ENCODE assay signal across 18 mouse cellular contexts in the genomic region with DNA sequence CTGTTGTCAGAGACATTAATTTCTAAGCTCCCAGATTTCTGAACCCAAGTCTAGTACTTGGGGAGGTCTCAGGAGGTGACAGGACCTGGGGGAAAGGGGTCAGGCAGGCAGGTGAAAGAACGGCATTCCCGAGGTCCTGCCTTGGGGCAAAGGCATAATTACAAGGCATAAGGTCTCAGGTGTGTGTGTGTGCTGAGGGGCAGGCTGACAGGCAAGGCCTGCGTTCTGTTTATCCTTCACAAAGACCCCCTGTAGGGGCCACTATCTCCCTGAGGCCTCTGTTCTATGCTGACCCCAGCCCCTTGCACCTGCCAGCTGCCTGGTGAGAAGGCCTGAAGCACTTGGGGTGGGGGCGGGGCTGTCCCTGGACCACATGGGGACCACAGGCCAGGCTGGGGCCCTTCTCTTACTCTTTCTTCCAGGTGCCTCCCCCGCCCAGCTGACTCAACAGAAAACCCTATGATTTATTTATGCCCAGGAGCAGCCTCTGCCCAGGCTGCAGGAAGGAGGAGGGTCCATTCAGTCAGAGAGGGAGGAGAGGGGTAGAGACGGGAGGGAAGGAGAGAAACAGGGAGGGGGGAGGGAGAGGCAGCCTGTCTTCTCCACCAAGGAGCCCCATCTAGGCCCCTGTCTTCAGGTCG. TPM values are rescaled to one million over a fixed set of nuclear protein-coding genes. Genes with fewer than 3 reads are reported as not detected.
DNase-seq lines count a peak whose midpoint lies in the region; ATAC-seq and TF ChIP-seq lines count a peak whose summit lies in the region.
"Had no signal": no experiment of that assay in that cellular context is flagged by ENCODE, and none has a peak within 500 bp of the region (broad histone marks: within the 10 kb centered on the region; RNA-seq: fewer than 3 reads in every experiment).

No protein-coding gene starts in this region.

- peaks cover 32% of the 10 kb centered on the region for H3K4me1 ChIP-seq in kidney, embryonic 16.5 days (ENCODE audit: insufficient read depth, low read length)
- no peaks in the 10 kb centered on the region for H3K4me1 ChIP-seq in ES-Bruce4 (ENCODE audit: control insufficient read depth, insufficient read depth, low read length)
- H3K4me1 ChIP-seq in intestine, embryonic 15.5 days (replicated peaks), result peaks cover 9% of the 10 kb centered on the region
- H3K4me1 ChIP-seq in neural tube, embryonic 12.5 days, result peaks cover 45% of the 10 kb centered on the region

- TF ChIP-seq EP300 in ES-Bruce4 (IDR thresholded peaks at IDR 0.05; ENCODE audit: insufficient read depth, low read depth, low read length), result 0 out of 2 replicates have a peak, but pooled peaks have one; percentile 60

- peak overlapping the region; percentile 56 for H3K27ac ChIP-seq in kidney, embryonic 16.5 days (ENCODE audit: low read length)
- no peak overlapping the region for H3K27ac ChIP-seq in ES-Bruce4 (ENCODE audit: insufficient read depth, low read length)
- H3K27ac ChIP-seq in intestine, embryonic 15.5 days, result no peak overlapping the region
- H3K27ac ChIP-seq in neural tube, embryonic 12.5 days, result no peak overlapping the region
- H3K27ac ChIP-seq: embryonic facial prominence, embryonic 12.5 days; forebrain, embryonic 10.5 days; liver, embryonic 14.5 days had no signal

- H3K9me3 ChIP-seq in kidney, embryonic 16.5 days (ENCODE audit: low read length), result no peaks in the 10 kb centered on the region
- H3K9me3 ChIP-seq in ES-Bruce4 (replicated peaks; ENCODE audit: control insufficient read depth, insufficient read depth, low read length, poor library complexity, severe bottlenecking), result no peaks in the 10 kb centered on the region
- H3K9me3 ChIP-seq in intestine, embryonic 15.5 days, result no peaks in the 10 kb centered on the region
- no peaks in the 10 kb centered on the region for H3K9me3 ChIP-seq in neural tube, embryonic 12.5 days
- H3K9me3 ChIP-seq: embryonic facial prominence, embryonic 12.5 days; forebrain, embryonic 10.5 days had no signal

- TF ChIP-seq POLR2A in ES-Bruce4 (IDR thresholded peaks at IDR 0.05; ENCODE audit: insufficient read depth, low read length), result no peak

- DNase-seq in kidney, adult 11 months, result no peak
- no peak for DNase-seq in cerebellum, adult 11 months
- DNase-seq in thymus, postnatal 10 days (ENCODE audit: low spot score in 2 of 2), result no peak
- DNase-seq: cerebellum, postnatal 10 days; heart, adult 18-20 months; kidney, postnatal 10 days; lung, postnatal 14 days; spleen, adult 18-20 months had no signal

- H3K36me3 ChIP-seq in kidney, embryonic 16.5 days (ENCODE audit: insufficient read depth, low read length), result no peaks in the 10 kb centered on the region
- no peaks in the 10 kb centered on the region for H3K36me3 ChIP-seq in ES-Bruce4 (ENCODE audit: control insufficient read depth, insufficient read depth, low read length, poor library complexity, severe bottlenecking)
- no peaks in the 10 kb centered on the region for H3K36me3 ChIP-seq in intestine, embryonic 15.5 days
- H3K36me3 ChIP-seq in neural tube, embryonic 12.5 days, result no peaks in the 10 kb centered on the region
- H3K36me3 ChIP-seq: embryonic facial prominence, embryonic 12.5 days; forebrain, embryonic 10.5 days had no signal

- no peak overlapping the region for H3K9ac ChIP-seq in kidney, embryonic 16.5 days (replicated peaks; ENCODE audit: low read length)
- H3K9ac ChIP-seq in ES-Bruce4 (ENCODE audit: low read depth, poor library complexity, severe bottlenecking), result no peak overlapping the region
- H3K9ac ChIP-seq in intestine, embryonic 15.5 days, result no peak overlapping the region
- H3K9ac ChIP-seq in neural tube, embryonic 12.5 days, result no peak overlapping the region
- H3K9ac ChIP-seq: embryonic facial prominence, embryonic 12.5 days; liver, embryonic 14.5 days had no signal

- peak; percentile 62 for ATAC-seq in kidney, embryonic 16.5 days (ENCODE audit: low FRiP score, low TSS enrichment)
- peak; percentile 66 for ATAC-seq in intestine, embryonic 15.5 days
- peak; percentile 57 for ATAC-seq in neural tube, embryonic 12.5 days (ENCODE audit: low FRiP score, low read depth)
- ATAC-seq: CD4-positive, CD25-positive, alpha-beta regulatory T cell, adult 4 months had no signal

- H3K27me3 ChIP-seq in kidney, embryonic 16.5 days (ENCODE audit: insufficient read depth, low read length), result peaks cover 51% of the 10 kb centered on the region
- no peaks in the 10 kb centered on the region for H3K27me3 ChIP-seq in ES-Bruce4 (ENCODE audit: control insufficient read depth, insufficient read depth, low read length, poor library complexity, severe bottlenecking)
- peaks cover 41% of the 10 kb centered on the region for H3K27me3 ChIP-seq in intestine, embryonic 15.5 days (replicated peaks)
- H3K27me3 ChIP-seq in neural tube, embryonic 12.5 days (replicated peaks), result peaks cover 59% of the 10 kb centered on the region

- no peak for TF ChIP-seq CTCF in ES-Bruce4 (IDR thresholded peaks at IDR 0.05; ENCODE audit: low read depth, low read length)

- 9% methylated on average over 7 of the region's 7 CpGs for WGBS in kidney, embryonic 16.5 days
- 14% methylated on average over 7 of the region's 7 CpGs for WGBS in intestine, embryonic 15.5 days
- WGBS in neural tube, embryonic 12.5 days, result 5% methylated on average over 7 of the region's 7 CpGs

- no peak overlapping the region for H3K4me2 ChIP-seq in kidney, embryonic 16.5 days (replicated peaks; ENCODE audit: low read depth, low read length)
- no peak overlapping the region for H3K4me2 ChIP-seq in intestine, embryonic 15.5 days (replicated peaks)
- H3K4me2 ChIP-seq in neural tube, embryonic 12.5 days (replicated peaks), result peak overlapping the region; percentile 24
- H3K4me2 ChIP-seq: embryonic facial prominence, embryonic 12.5 days had no signal

- H3K4me3 ChIP-seq in kidney, embryonic 16.5 days (ENCODE audit: low read length), result no peak overlapping the region
- H3K4me3 ChIP-seq in ES-Bruce4 (ENCODE audit: low read depth, low read length), result no peak overlapping the region
- H3K4me3 ChIP-seq in intestine, embryonic 15.5 days (replicated peaks), result no peak overlapping the region
- no peak overlapping the region for H3K4me3 ChIP-seq in neural tube, embryonic 12.5 days
- H3K4me3 ChIP-seq: embryonic facial prominence, embryonic 12.5 days; forebrain, embryonic 10.5 days had no signal

RNA-seq across cellular contexts. Expression of a gene that starts 35.3 kb away (rescaled TPM):
- 0.94 and 1.3 TPM in 2 replicates for polyA plus RNA-seq in kidney, embryonic 16.5 days (2015; fragmentation: Nextera tagmentation; extraction: Ambion mirVana)
- polyA plus RNA-seq in ES-Bruce4 (2011; ENCODE audit: insufficient read depth, insufficient read length, low read depth, missing spikeins), result 0.46 and 0.58 TPM in 2 replicates
- polyA plus RNA-seq in intestine, embryonic 15.5 days (2015; fragmentation: Nextera tagmentation; extraction: Ambion mirVana), result 0.05 TPM in 1 of 2 replicates, not detected in the other
- 4.6 and 4.7 TPM in 2 replicates for polyA plus RNA-seq in neural tube, embryonic 12.5 days (2016; fragmentation: Nextera tagmentation; extraction: Ambion mirVana)
- polyA plus RNA-seq: CD4-positive, CD25-positive, alpha-beta regulatory T cell, adult 4 months; heart, postnatal 0 days; thymus, postnatal 0 days had no signal
